Mouse (Mus musculus) cerebellum, adult 2 months (tissue): ENCODE data around the gene Celf6.

Source experiments
- CTCF ChIP-seq: fragments of 200-500 bp; IDR thresholded peaks from 2 replicates; pipeline ENCODE4 v1.5.1; 2011; ENCODE audit warnings: low read depth, mild to moderate bottlenecking, control low read depth, low read length, moderate library complexity, borderline replicate concordance; ENCODE audit not compliant: insufficient read depth
- POLR2A ChIP-seq: fragments of 200-500 bp; IDR thresholded peaks from 2 replicates; pipeline ENCODE4 v1.6.1; 2011; ENCODE audit warnings: low read length, control low read depth, borderline replicate concordance; ENCODE audit not compliant: insufficient read depth

GRCm38 (mm10) chr9:59550077-59550476 is 27.6 kb upstream of the Celf6 start:
- no peak for TF ChIP-seq POLR2A
- no peak for TF ChIP-seq CTCF
